Mouse (Mus musculus): Measurements from ENCODE around the gene Gm38392. TPM values are rescaled to one million over a fixed set of nuclear protein-coding genes. Genes with fewer than 3 reads are reported as not detected.
A peak's percentile ranks its signal among the peaks of the same experiment; 100 is the strongest.

Gm38392 gene
- total and polyA plus RNA-seq, 2 experiments from 2014 or later: not detected

DNA sequence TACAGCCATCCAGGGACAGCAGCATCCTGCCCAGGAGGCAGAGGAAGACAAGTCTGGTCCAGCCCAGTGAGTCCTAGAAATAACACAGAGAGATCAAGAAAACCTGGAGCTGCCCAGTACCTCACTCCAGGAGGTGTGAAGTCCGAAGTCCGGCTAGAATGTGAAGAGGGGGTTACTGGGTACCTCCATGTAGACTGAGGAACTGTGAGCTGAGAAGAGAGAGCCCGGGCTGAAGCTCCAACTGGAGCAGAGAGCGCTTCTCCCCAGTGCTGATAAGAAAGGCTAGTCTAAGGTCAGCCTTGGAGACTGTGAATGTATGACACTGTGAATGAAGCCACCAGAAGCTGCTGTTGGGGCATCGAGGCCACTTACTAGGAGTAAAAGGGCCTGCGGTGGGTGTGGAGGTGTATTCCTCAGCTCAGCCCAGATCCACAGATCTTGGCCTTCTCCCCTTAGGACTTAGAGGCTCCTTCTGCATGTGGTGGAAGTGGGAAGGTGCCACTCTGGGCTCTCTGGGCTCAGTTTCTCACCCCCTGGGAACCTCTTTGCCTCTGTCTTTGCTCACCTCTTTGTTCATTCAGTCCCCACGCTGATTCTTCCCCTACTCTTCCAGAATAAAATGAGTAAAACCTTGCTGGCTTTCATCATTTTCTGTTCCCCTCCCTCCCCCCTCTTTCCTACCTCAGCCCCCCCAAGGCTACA is 82.9 kb downstream of the Gm38392 start:
- H3K27me3 ChIP-seq (ENCODE audit: control insufficient read depth, insufficient read depth, low read length): peaks cover 100% of the 10 kb centered on the region
- DNase-seq (ENCODE audit: low spot score): no peak
- no peaks in the 10 kb centered on the region for H3K36me3 ChIP-seq (replicated peaks; ENCODE audit: control insufficient read depth, insufficient read depth, low read length)
- ATAC-seq (ENCODE audit: insufficient read depth, low read depth): no peak
- H3K4me3 ChIP-seq (ENCODE audit: low read depth, low read length): no peak overlapping the region
- H3K27ac ChIP-seq (ENCODE audit: low read depth): no peak overlapping the region
- no peak overlapping the region for H3K4me2 ChIP-seq (ENCODE audit: low read depth, low read length)
- no peak for TF ChIP-seq CTCF (IDR thresholded peaks at IDR 0.05; ENCODE audit: low read depth)
- TF ChIP-seq EP300 (IDR thresholded peaks at IDR 0.05; ENCODE audit: low read depth): no peak
- 3% methylated on average over 7 of the region's 7 CpGs for WGBS
- H3K9ac ChIP-seq (replicated peaks; ENCODE audit: low read depth, low read length): no peak overlapping the region
- H3K9me3 ChIP-seq (replicated peaks; ENCODE audit: control insufficient read depth, low read length): no peaks in the 10 kb centered on the region
- H3K4me1 ChIP-seq (ENCODE audit: control insufficient read depth, insufficient read depth): peaks cover 8% of the 10 kb centered on the region

DNA sequence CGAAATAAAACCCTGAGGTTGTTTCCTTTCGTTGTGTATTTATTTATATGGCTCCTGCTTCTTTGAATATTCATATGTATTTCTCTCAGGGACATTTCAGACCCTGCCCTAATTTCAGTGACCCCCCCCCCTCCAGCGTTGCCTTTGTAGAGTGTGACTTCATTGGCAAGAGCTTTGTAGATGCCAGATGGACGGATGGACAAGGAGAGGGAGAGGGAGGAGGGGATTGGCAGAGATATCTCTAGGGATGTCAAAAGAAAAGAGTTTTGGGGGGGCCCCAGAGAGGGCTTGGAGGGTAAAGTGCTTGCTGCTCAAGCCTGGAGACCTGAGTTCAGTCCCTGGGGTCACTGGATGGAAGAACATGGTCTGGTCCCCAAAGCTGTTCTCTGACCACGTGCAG is 83.6 kb downstream of the Gm38392 start:
- Histone ChIP-seq H3K4me1 (ENCODE audit: control insufficient read depth, insufficient read depth) (peaks cover 8% of the 10 kb centered on the region), H3K9me3 (replicated peaks; ENCODE audit: control insufficient read depth, low read length) (no peaks in the 10 kb centered on the region), H3K4me2 (ENCODE audit: low read depth, low read length) (no peak overlapping the region), H3K27ac (ENCODE audit: low read depth) (no peak overlapping the region), H3K36me3 (replicated peaks; ENCODE audit: control insufficient read depth, insufficient read depth, low read length) (no peaks in the 10 kb centered on the region), H3K4me3 (ENCODE audit: low read depth, low read length) (no peak overlapping the region), H3K27me3 (ENCODE audit: control insufficient read depth, insufficient read depth, low read length) (peaks cover 100% of the 10 kb centered on the region), H3K9ac (replicated peaks; ENCODE audit: low read depth, low read length) (no peak overlapping the region)
- TF ChIP-seq CTCF (IDR thresholded peaks at IDR 0.05; ENCODE audit: low read depth): no peak
- no peak for TF ChIP-seq EP300 (IDR thresholded peaks at IDR 0.05; ENCODE audit: low read depth)
- DNase-seq (ENCODE audit: low spot score) (no peak), ATAC-seq (ENCODE audit: insufficient read depth, low read depth) (no peak)
- 23% methylated on average over 5 of the region's 5 CpGs for WGBS

DNA sequence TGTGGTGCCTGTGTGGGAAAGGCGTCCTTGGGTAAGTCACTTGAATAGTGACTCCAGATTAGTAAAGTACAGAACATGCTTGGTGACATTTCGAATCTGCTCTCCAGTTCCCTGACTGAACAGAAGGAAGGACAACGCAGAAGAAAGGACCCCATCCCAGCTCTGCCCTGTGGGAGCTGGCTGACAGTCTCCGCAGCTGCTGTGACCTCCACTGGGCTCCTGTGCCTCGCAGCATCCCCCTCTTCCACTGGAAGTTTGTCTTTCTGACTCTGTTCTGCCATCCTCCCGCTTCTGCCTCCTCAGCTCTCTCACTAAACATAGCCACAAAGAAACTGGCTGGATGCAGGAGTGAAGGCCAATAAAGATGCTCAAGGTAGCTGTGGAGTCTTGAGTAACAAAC is 84.0 kb downstream of the Gm38392 start:
- TF ChIP-seq CTCF (IDR thresholded peaks at IDR 0.05; ENCODE audit: low read depth): no peak
- TF ChIP-seq EP300 (IDR thresholded peaks at IDR 0.05; ENCODE audit: low read depth): no peak
- WGBS: 6% methylated on average over 6 of the region's 6 CpGs
- peaks cover 100% of the 10 kb centered on the region for H3K27me3 ChIP-seq (ENCODE audit: control insufficient read depth, insufficient read depth, low read length)

GRCm38 (mm10) chr3:88201640-88202039 is 85.4 kb downstream of the Gm38392 start:
- Histone ChIP-seq H3K27ac (ENCODE audit: low read depth) (no peak overlapping the region), H3K27me3 (ENCODE audit: control insufficient read depth, insufficient read depth, low read length) (peaks cover 100% of the 10 kb centered on the region), H3K4me1 (ENCODE audit: control insufficient read depth, insufficient read depth) (peaks cover 8% of the 10 kb centered on the region), H3K4me3 (ENCODE audit: low read depth, low read length) (no peak overlapping the region), H3K9me3 (replicated peaks; ENCODE audit: control insufficient read depth, low read length) (no peaks in the 10 kb centered on the region), H3K9ac (replicated peaks; ENCODE audit: low read depth, low read length) (no peak overlapping the region), H3K4me2 (ENCODE audit: low read depth, low read length) (no peak overlapping the region), H3K36me3 (replicated peaks; ENCODE audit: control insufficient read depth, insufficient read depth, low read length) (no peaks in the 10 kb centered on the region)
- TF ChIP-seq CTCF (IDR thresholded peaks at IDR 0.05; ENCODE audit: low read depth) (no peak), EP300 (IDR thresholded peaks at IDR 0.05; ENCODE audit: low read depth) (no peak)
- 22% methylated on average over 5 of the region's 5 CpGs for WGBS
- no peak for DNase-seq (ENCODE audit: low spot score)
- ATAC-seq (ENCODE audit: insufficient read depth, low read depth): no peak

More for the DNA sequence above, 84.0 kb downstream of the Gm38392 start:
- Histone ChIP-seq H3K4me1 (ENCODE audit: control insufficient read depth, insufficient read depth) (peaks cover 8% of the 10 kb centered on the region), H3K4me2 (ENCODE audit: low read depth, low read length) (no peak overlapping the region), H3K4me3 (ENCODE audit: low read depth, low read length) (no peak overlapping the region), H3K9ac (replicated peaks; ENCODE audit: low read depth, low read length) (no peak overlapping the region), H3K9me3 (replicated peaks; ENCODE audit: control insufficient read depth, low read length) (no peaks in the 10 kb centered on the region), H3K36me3 (replicated peaks; ENCODE audit: control insufficient read depth, insufficient read depth, low read length) (no peaks in the 10 kb centered on the region), H3K27ac (ENCODE audit: low read depth) (no peak overlapping the region)
- ATAC-seq (ENCODE audit: insufficient read depth, low read depth) (no peak), DNase-seq (ENCODE audit: low spot score) (no peak)

DNA sequence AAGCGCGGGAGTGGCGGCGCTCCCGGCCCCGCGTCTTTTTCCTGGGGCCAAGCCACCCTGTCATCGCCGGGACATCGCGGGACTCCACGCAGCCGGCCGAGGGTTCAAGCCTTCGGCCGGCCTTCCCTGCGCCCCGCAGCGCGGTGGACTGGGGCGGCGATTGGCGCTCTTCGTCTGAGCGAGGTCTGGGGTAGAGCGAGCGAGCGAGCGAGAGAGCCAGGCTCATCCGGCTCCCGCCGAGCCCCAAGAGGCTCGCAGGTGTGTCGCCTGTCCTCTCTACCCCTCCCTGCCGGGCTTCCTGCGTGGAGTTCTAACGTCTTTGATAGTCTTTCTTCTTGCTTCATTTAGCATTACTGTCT is 86.1 kb downstream of the Gm38392 start:
- Histone ChIP-seq H3K4me1 (ENCODE audit: control insufficient read depth, insufficient read depth) (peaks cover 8% of the 10 kb centered on the region), H3K9ac (replicated peaks; ENCODE audit: low read depth, low read length) (0 out of 2 replicates have a peak overlapping the region, but pooled peaks have one; percentile 24), H3K9me3 (replicated peaks; ENCODE audit: control insufficient read depth, low read length) (no peaks in the 10 kb centered on the region), H3K27ac (ENCODE audit: low read depth) (no peak overlapping the region), H3K4me3 (ENCODE audit: low read depth, low read length) (peak overlapping the region; percentile 45), H3K4me2 (ENCODE audit: low read depth, low read length) (peak overlapping the region; percentile 56), H3K36me3 (replicated peaks; ENCODE audit: control insufficient read depth, insufficient read depth, low read length) (no peaks in the 10 kb centered on the region), H3K27me3 (ENCODE audit: control insufficient read depth, insufficient read depth, low read length) (peaks cover 98% of the 10 kb centered on the region)
- DNase-seq (ENCODE audit: low spot score): no peak
- TF ChIP-seq CTCF (IDR thresholded peaks at IDR 0.05; ENCODE audit: low read depth): no peak
- WGBS: 2% methylated on average over 35 of the region's 37 CpGs
- ATAC-seq (ENCODE audit: insufficient read depth, low read depth): no peak

Measured in heart, postnatal 0 days (tissue).